Mouse (Mus musculus): ENCODE measurements around the gene Anks1b. TPM values are rescaled to one million over a fixed set of nuclear protein-coding genes. Genes with fewer than 3 reads are reported as not detected.

The Anks1b gene
- polyA plus RNA-seq, 1 experiment from 2014 or later, result 0.71 TPM

DNA sequence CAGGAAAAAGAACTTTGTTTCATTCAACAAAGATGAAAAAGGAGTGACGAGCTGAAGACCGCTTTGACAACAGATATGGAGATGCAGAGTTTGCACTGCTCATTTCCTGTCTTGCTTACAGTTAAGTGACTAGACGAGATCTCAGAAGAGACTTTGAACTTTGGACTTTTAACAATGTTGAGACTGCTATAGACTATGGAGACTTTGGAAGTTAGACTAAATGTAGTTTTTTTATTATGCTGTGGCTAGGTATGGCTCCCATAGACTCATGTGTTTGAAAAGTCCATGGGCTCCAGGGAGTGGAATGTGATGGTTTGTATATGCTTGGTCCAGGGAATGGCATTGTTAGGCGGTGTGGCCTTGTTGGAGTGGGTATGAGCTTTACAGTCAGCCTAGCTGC is 1108.5 kb downstream of the Anks1b start:
- 0 out of 2 replicates have a peak, but pooled peaks have one; percentile 50 for ATAC-seq
- Histone ChIP-seq H3K4me2 (ENCODE audit: low read depth, low read length) (no peak overlapping the region), H3K27ac (ENCODE audit: low read length) (no peak overlapping the region), H3K36me3 (ENCODE audit: control insufficient read depth, insufficient read depth, low read length) (0 out of 2 replicates have a peak, but pooled peaks cover 2% of the 10 kb centered on the region), H3K9ac (ENCODE audit: low read depth, low read length) (no peak overlapping the region), H3K9me3 (ENCODE audit: control insufficient read depth, low read length) (no peaks in the 10 kb centered on the region), H3K4me3 (ENCODE audit: low read length) (no peak overlapping the region), H3K27me3 (replicated peaks; ENCODE audit: control insufficient read depth, insufficient read depth, low read length) (no peaks in the 10 kb centered on the region), H3K4me1 (ENCODE audit: control insufficient read depth, insufficient read depth, low read length) (no peaks in the 10 kb centered on the region)
- WGBS, result 76% methylated on average over 4 of the region's 4 CpGs

DNA sequence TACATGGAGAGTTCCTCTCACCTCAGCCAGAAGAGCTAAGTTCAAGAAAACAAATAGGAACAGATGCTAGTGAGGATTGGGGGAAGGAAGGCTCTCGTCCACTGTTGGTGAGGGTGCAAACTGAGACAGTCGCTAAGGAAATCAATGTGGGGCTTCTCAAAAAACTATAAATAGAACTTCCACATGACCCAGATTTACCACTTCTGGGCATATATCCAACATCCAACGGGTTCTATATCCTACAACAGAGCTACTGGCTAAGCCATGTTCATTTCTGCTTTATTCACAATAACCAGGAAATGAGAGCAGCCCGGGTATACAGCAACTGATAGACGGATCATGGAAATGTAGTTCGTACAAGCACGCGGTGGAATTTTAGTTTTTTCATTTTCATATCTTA is 1109.7 kb downstream of the Anks1b start:
- Histone ChIP-seq H3K9me3 (ENCODE audit: control insufficient read depth, low read length) (no peaks in the 10 kb centered on the region), H3K9ac (ENCODE audit: low read depth, low read length) (no peak overlapping the region), H3K36me3 (ENCODE audit: control insufficient read depth, insufficient read depth, low read length) (0 out of 2 replicates have a peak, but pooled peaks cover 2% of the 10 kb centered on the region), H3K27me3 (replicated peaks; ENCODE audit: control insufficient read depth, insufficient read depth, low read length) (no peaks in the 10 kb centered on the region), H3K27ac (ENCODE audit: low read length) (no peak overlapping the region), H3K4me1 (ENCODE audit: control insufficient read depth, insufficient read depth, low read length) (no peaks in the 10 kb centered on the region), H3K4me2 (ENCODE audit: low read depth, low read length) (no peak overlapping the region), H3K4me3 (ENCODE audit: low read length) (no peak overlapping the region)
- 62% methylated on average over 8 of the region's 8 CpGs for WGBS
- no peak for ATAC-seq

DNA sequence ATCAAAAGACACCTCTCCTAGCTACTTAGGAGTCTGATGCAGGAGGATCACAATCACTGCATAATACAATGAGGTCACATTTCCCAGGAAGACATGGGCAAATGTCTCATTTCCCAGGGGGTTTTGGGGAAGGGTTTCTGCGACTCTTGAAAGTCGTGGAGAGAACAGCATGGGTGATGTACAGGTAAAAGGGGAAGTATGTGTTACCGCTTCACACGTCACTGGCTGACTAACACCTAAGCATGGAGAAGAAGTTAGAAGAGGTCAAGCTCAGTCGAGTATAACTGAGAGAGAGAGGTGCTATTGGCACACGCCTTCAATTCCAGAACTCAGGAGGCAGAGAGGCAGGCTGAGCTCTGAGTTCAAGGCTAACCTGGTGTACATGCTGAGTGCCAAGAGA is 1117.0 kb downstream of the Anks1b start:
- H3K27ac ChIP-seq (ENCODE audit: low read length), result no peak overlapping the region
- H3K36me3 ChIP-seq (ENCODE audit: control insufficient read depth, insufficient read depth, low read length), result 0 out of 2 replicates have a peak, but pooled peaks cover under 1% of the 10 kb centered on the region
- no peak overlapping the region for H3K9ac ChIP-seq (ENCODE audit: low read depth, low read length)
- H3K9me3 ChIP-seq (ENCODE audit: control insufficient read depth, low read length), result no peaks in the 10 kb centered on the region
- no peak for ATAC-seq
- no peaks in the 10 kb centered on the region for H3K4me1 ChIP-seq (ENCODE audit: control insufficient read depth, insufficient read depth, low read length)
- H3K27me3 ChIP-seq (replicated peaks; ENCODE audit: control insufficient read depth, insufficient read depth, low read length), result no peaks in the 10 kb centered on the region
- WGBS, result 85% methylated on average over 6 of the region's 6 CpGs
- no peak overlapping the region for H3K4me2 ChIP-seq (ENCODE audit: low read depth, low read length)
- H3K4me3 ChIP-seq (ENCODE audit: low read length), result no peak overlapping the region

DNA sequence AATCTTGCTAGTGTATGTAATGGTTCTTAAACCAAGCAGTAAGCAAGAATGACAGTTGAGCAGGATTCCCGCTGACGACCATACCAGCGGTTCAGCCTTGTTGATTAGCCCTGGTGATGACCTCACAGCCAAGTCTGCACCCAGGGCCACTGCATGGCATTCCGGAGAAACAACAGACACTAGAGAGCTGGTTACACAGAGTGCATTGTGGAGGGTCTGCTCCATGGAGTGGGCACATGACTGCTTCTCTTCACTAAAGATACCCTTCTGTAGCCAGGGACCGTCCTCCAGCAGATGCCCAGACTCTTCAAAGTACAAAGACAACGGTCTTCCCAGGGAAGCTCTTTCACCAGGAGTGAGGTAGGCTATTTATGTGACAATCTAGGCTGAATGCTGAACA is 1118.9 kb downstream of the Anks1b start:
- no peak for ATAC-seq
- Histone ChIP-seq H3K9me3 (ENCODE audit: control insufficient read depth, low read length) (no peaks in the 10 kb centered on the region), H3K4me2 (ENCODE audit: low read depth, low read length) (no peak overlapping the region), H3K4me3 (ENCODE audit: low read length) (no peak overlapping the region), H3K27ac (ENCODE audit: low read length) (no peak overlapping the region), H3K36me3 (ENCODE audit: control insufficient read depth, insufficient read depth, low read length) (0 out of 2 replicates have a peak, but pooled peaks cover 4% of the 10 kb centered on the region), H3K27me3 (replicated peaks; ENCODE audit: control insufficient read depth, insufficient read depth, low read length) (no peaks in the 10 kb centered on the region), H3K4me1 (ENCODE audit: control insufficient read depth, insufficient read depth, low read length) (no peaks in the 10 kb centered on the region), H3K9ac (ENCODE audit: low read depth, low read length) (no peak overlapping the region)
- 90% methylated on average over 6 of the region's 6 CpGs for WGBS

DNA sequence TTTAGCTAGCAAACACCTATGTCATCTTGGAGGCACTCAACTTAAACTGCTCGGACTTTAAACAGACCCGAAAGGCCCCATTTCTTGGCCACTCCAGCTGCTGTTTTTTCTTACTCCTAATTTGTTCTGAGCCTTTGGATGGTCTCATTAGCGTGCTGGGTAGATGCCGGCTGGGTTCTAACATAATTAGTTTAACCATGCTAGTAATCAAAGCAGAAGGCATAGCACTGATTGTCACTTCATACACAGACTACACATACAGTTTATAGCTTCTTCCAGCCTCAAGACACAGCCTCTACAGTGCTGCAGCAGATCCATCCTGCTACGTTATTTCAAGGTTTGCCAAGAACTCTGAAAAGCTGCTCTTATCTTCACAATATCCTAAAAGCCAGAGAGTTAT is 1120.6 kb downstream of the Anks1b start:
- Histone ChIP-seq H3K4me3 (ENCODE audit: low read length) (no peak overlapping the region), H3K27me3 (replicated peaks; ENCODE audit: control insufficient read depth, insufficient read depth, low read length) (no peaks in the 10 kb centered on the region), H3K27ac (ENCODE audit: low read length) (no peak overlapping the region), H3K9me3 (ENCODE audit: control insufficient read depth, low read length) (no peaks in the 10 kb centered on the region), H3K4me2 (ENCODE audit: low read depth, low read length) (no peak overlapping the region), H3K4me1 (ENCODE audit: control insufficient read depth, insufficient read depth, low read length) (no peaks in the 10 kb centered on the region), H3K9ac (ENCODE audit: low read depth, low read length) (no peak overlapping the region), H3K36me3 (ENCODE audit: control insufficient read depth, insufficient read depth, low read length) (0 out of 2 replicates have a peak, but pooled peaks cover 4% of the 10 kb centered on the region)
- whole genome bisulfite sequencing, result 85% methylated on average over 5 of the region's 5 CpGs
- no peak for ATAC-seq

DNA sequence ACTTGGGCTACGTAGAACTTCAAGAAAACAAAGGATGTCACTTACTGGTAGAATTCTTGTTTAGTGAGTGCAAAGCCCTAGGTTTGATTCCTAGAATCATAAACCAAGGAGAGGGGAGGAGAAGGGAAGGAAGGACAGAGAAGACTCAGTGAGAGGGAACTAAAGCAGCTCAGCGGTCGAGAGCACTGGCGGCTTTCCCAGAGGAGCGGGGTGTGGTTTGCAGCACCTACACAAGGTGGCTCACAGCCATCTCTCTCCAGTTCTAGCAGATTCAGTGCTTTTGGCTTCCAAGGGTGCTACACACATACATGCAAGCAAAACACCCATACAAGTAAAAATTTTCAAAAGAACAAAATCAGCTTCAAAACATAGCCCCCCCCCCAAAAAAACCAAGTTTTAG is 1126.6 kb downstream of the Anks1b start:
- Histone ChIP-seq H3K4me2 (ENCODE audit: low read depth, low read length) (no peak overlapping the region), H3K27ac (ENCODE audit: low read length) (no peak overlapping the region), H3K9me3 (ENCODE audit: control insufficient read depth, low read length) (no peaks in the 10 kb centered on the region), H3K4me1 (ENCODE audit: control insufficient read depth, insufficient read depth, low read length) (no peaks in the 10 kb centered on the region), H3K9ac (ENCODE audit: low read depth, low read length) (no peak overlapping the region), H3K27me3 (replicated peaks; ENCODE audit: control insufficient read depth, insufficient read depth, low read length) (no peaks in the 10 kb centered on the region), H3K4me3 (ENCODE audit: low read length) (no peak overlapping the region), H3K36me3 (ENCODE audit: control insufficient read depth, insufficient read depth, low read length) (0 out of 2 replicates have a peak, but pooled peaks cover 4% of the 10 kb centered on the region)
- 77% methylated on average over 5 of the region's 5 CpGs for WGBS
- no peak for ATAC-seq

DNA sequence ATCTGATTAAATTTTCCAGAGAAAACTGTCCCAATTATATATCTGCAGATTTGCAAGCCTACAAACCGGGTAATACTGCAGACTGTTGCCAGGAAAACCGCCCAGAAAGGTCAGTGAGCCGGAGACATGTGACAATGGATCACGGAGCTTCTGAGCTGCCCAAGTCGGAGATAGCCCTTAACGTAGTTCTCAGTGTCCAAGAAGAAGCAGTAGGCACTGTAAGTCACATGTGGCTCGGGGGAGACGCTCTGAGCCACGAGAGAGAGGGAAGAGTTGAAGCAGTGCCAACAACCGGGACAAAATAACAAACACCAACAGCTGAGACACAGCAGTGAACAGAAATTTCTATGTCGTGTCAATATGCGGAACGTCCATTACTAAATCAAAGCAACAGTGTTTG is 1128.1 kb downstream of the Anks1b start:
- Histone ChIP-seq H3K4me1 (ENCODE audit: control insufficient read depth, insufficient read depth, low read length) (no peaks in the 10 kb centered on the region), H3K4me2 (ENCODE audit: low read depth, low read length) (no peak overlapping the region), H3K36me3 (ENCODE audit: control insufficient read depth, insufficient read depth, low read length) (no peaks in the 10 kb centered on the region), H3K4me3 (ENCODE audit: low read length) (no peak overlapping the region), H3K9ac (ENCODE audit: low read depth, low read length) (no peak overlapping the region), H3K27ac (ENCODE audit: low read length) (no peak overlapping the region), H3K9me3 (ENCODE audit: control insufficient read depth, low read length) (no peaks in the 10 kb centered on the region), H3K27me3 (replicated peaks; ENCODE audit: control insufficient read depth, insufficient read depth, low read length) (no peaks in the 10 kb centered on the region)
- no peak for ATAC-seq
- 75% methylated on average over 13 of the region's 13 CpGs for WGBS

DNA sequence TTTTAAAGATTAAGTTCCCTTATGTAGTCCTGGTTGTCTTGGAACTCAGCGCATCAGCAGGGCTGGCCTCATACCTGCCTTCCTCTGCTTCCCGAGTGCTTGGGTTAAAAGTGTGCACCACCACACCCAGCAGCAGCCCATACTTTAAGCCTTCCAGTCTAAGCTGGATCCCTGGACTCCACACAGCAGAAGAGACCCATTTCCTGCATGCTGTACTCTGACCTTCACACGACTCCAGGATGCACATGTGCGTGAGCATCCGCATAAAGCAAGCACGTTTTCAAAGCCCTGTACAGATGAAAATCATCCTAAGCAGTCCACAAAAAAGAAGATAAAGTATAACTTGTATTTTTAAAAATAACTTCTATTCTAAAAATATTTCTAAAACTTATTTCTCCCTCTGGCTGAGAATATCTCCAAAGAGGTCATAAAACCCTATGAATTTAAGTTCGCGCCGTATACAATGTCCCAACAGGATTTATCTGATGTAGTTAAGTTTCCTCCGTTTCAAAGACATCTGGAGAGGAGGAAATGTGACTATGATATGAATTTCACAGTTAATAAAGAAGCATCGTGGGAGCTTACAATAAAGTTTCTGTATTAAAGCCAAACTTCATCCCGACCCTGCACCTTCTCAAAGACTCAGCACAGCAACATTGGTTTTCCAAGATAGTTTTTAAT is 1132.7 kb downstream of the Anks1b start:
- no peak for ATAC-seq
- H3K27ac ChIP-seq (ENCODE audit: low read length), result no peak overlapping the region

More for the DNA sequence above, 1132.7 kb downstream of the Anks1b start:
- H3K4me3 ChIP-seq (ENCODE audit: low read length), result no peak overlapping the region
- no peaks in the 10 kb centered on the region for H3K4me1 ChIP-seq (ENCODE audit: control insufficient read depth, insufficient read depth, low read length)
- WGBS, result 81% methylated on average over 12 of the region's 12 CpGs
- H3K9me3 ChIP-seq (ENCODE audit: control insufficient read depth, low read length), result no peaks in the 10 kb centered on the region
- H3K27me3 ChIP-seq (replicated peaks; ENCODE audit: control insufficient read depth, insufficient read depth, low read length), result no peaks in the 10 kb centered on the region
- no peak overlapping the region for H3K4me2 ChIP-seq (ENCODE audit: low read depth, low read length)
- H3K36me3 ChIP-seq (ENCODE audit: control insufficient read depth, insufficient read depth, low read length), result no peaks in the 10 kb centered on the region
- H3K9ac ChIP-seq (ENCODE audit: low read depth, low read length), result no peak overlapping the region
